ENCODE assay signal across 8 mouse cellular contexts in genomic region chr9:21988421-21989101, GRCm38 (mm10). TPM values are rescaled to one million over a fixed set of nuclear protein-coding genes. Genes with fewer than 3 reads are reported as not detected.
A peak's percentile ranks its signal among the peaks of the same experiment; 100 is the strongest.
DNase-seq lines count a peak whose midpoint lies in the region; ATAC-seq lines count a peak whose summit lies in the region.

No protein-coding gene starts in this region.

- H3K9me3 ChIP-seq in embryonic facial prominence, embryonic 14.5 days (ENCODE audit: control insufficient read depth, low read length): no peaks in the 10 kb centered on the region
- H3K9me3 ChIP-seq in stomach, embryonic 14.5 days (ENCODE audit: control insufficient read depth, low read depth, low read length): no peaks in the 10 kb centered on the region

- H3K9ac ChIP-seq in embryonic facial prominence, embryonic 14.5 days (ENCODE audit: low read depth, low read length): peak overlapping the region; percentile 52
- H3K9ac ChIP-seq in stomach, embryonic 14.5 days (replicated peaks; ENCODE audit: low read depth, low read length): peak overlapping the region; percentile 14; the same call in 1 of the 2 replicates

- peak overlapping the region; percentile 56 for H3K4me2 ChIP-seq in embryonic facial prominence, embryonic 14.5 days (ENCODE audit: low read depth, low read length)
- H3K4me2 ChIP-seq in stomach, embryonic 14.5 days (replicated peaks; ENCODE audit: low read depth, low read length): peak overlapping the region; percentile 72

- 0 out of 2 replicates have a peak, but pooled peaks cover 14% of the 10 kb centered on the region for H3K4me1 ChIP-seq in embryonic facial prominence, embryonic 14.5 days (ENCODE audit: control insufficient read depth, insufficient read depth, low read length)
- H3K4me1 ChIP-seq in stomach, embryonic 14.5 days (ENCODE audit: control insufficient read depth, insufficient read depth, low read length): peaks cover 12% of the 10 kb centered on the region; the same call in 1 of the 2 replicates

- peak overlapping the region; percentile 39 for H3K4me3 ChIP-seq in embryonic facial prominence, embryonic 14.5 days (ENCODE audit: low read depth, low read length)
- H3K4me3 ChIP-seq in stomach, embryonic 14.5 days (ENCODE audit: low read depth, low read length): peak overlapping the region; percentile 45

- no peaks in the 10 kb centered on the region for H3K36me3 ChIP-seq in embryonic facial prominence, embryonic 14.5 days (ENCODE audit: control insufficient read depth, insufficient read depth, low read length)
- H3K36me3 ChIP-seq in stomach, embryonic 14.5 days (ENCODE audit: control insufficient read depth, insufficient read depth, low read length): no peaks in the 10 kb centered on the region

- WGBS in embryonic facial prominence, embryonic 14.5 days: under 1% methylated on average over 31 of the region's 32 CpGs
- under 1% methylated on average over 32 of the region's 32 CpGs for WGBS in stomach, embryonic 14.5 days

- no peak for DNase-seq in frontal cortex, postnatal 36 days (ENCODE audit: low spot score in 2 of 2)
- DNase-seq in R1 (ENCODE audit: low read depth, low spot score): peak; percentile 24
- no peak for DNase-seq in embryonic facial prominence, embryonic 14.5 days (ENCODE audit: low spot score)
- DNase-seq in kidney, adult 8-10 months: peak; percentile 77 to 86
- DNase-seq in lung, postnatal 10 days: peak; percentile 41
- no peak for DNase-seq in layer of hippocampus, postnatal 36 days

- peaks cover 78% of the 10 kb centered on the region for H3K27me3 ChIP-seq in embryonic facial prominence, embryonic 14.5 days (replicated peaks; ENCODE audit: control insufficient read depth, insufficient read depth, low read length)
- H3K27me3 ChIP-seq in stomach, embryonic 14.5 days (ENCODE audit: control insufficient read depth, insufficient read depth, low read length): peaks cover 44% of the 10 kb centered on the region

- peak; percentile 73 for ATAC-seq in frontal cortex, adult (ENCODE audit: low TSS enrichment)
- ATAC-seq in embryonic facial prominence, embryonic 14.5 days (ENCODE audit: low read depth): peak; percentile 56
- peak; percentile 54 for ATAC-seq in stomach, embryonic 14.5 days (ENCODE audit: insufficient number of reproducible peaks, insufficient read depth, low FRiP score, low read depth)

- H3K27ac ChIP-seq in embryonic facial prominence, embryonic 14.5 days (replicated peaks; ENCODE audit: low read depth, low read length): no peak overlapping the region
- no peak overlapping the region for H3K27ac ChIP-seq in stomach, embryonic 14.5 days (ENCODE audit: low read length)

RNA-seq across cellular contexts. Expression of gene Rgl3, which starts 0.7 kb away (rescaled TPM):
- 1.3 and 1.7 TPM in 2 replicates for polyA plus RNA-seq in embryonic facial prominence, embryonic 14.5 days (2014; fragmentation: Nextera tagmentation; extraction: Ambion mirVana)
- 4.9 and 5.5 TPM in 2 replicates for polyA plus RNA-seq in stomach, embryonic 14.5 days (2014; fragmentation: Nextera tagmentation; extraction: Ambion mirVana)
- total RNA-seq in layer of hippocampus, postnatal 36 days (2021): 1 to 10 TPM; 1.7 to 1.9 TPM

RNA-seq across cellular contexts. Expression of gene Ccdc151, which starts 13.9 kb away (rescaled TPM):
- 2.3 and 4.8 TPM in 2 replicates for polyA plus RNA-seq in embryonic facial prominence, embryonic 14.5 days (2014; fragmentation: Nextera tagmentation; extraction: Ambion mirVana)
- 0.63 and 0.72 TPM in 2 replicates for polyA plus RNA-seq in stomach, embryonic 14.5 days (2014; fragmentation: Nextera tagmentation; extraction: Ambion mirVana)
- total RNA-seq in layer of hippocampus, postnatal 36 days (2021): 1 to 10 TPM; 9.5 to 9.9 TPM

RNA-seq across cellular contexts. Expression of gene Prkcsh, which starts 14.0 kb away (rescaled TPM):
- polyA plus RNA-seq in embryonic facial prominence, embryonic 14.5 days (2014; fragmentation: Nextera tagmentation; extraction: Ambion mirVana): 86.6 and 95.2 TPM in 2 replicates
- polyA plus RNA-seq in stomach, embryonic 14.5 days (2014; fragmentation: Nextera tagmentation; extraction: Ambion mirVana): 82.8 and 91.0 TPM in 2 replicates
- total RNA-seq in layer of hippocampus, postnatal 36 days (2021): 100 to 1,000 TPM; 110 to 114 TPM

RNA-seq across cellular contexts. Expression of gene Epor, which starts 25.3 kb away (rescaled TPM):
- 4.4 and 4.7 TPM in 2 replicates for polyA plus RNA-seq in embryonic facial prominence, embryonic 14.5 days (2014; fragmentation: Nextera tagmentation; extraction: Ambion mirVana)
- polyA plus RNA-seq in stomach, embryonic 14.5 days (2014; fragmentation: Nextera tagmentation; extraction: Ambion mirVana): 6.4 and 6.7 TPM in 2 replicates
- total RNA-seq in layer of hippocampus, postnatal 36 days (2021): 10 to 100 TPM in 1 of 2 experiments, 1 to 10 TPM in 1; 9.1 to 10.6 TPM

RNA-seq across cellular contexts. Expression of gene Swsap1, which starts 33.0 kb away (rescaled TPM):
- 9.5 and 10.1 TPM in 2 replicates for polyA plus RNA-seq in embryonic facial prominence, embryonic 14.5 days (2014; fragmentation: Nextera tagmentation; extraction: Ambion mirVana)
- 8.9 and 10.4 TPM in 2 replicates for polyA plus RNA-seq in stomach, embryonic 14.5 days (2014; fragmentation: Nextera tagmentation; extraction: Ambion mirVana)
- total RNA-seq in layer of hippocampus, postnatal 36 days (2021): 10 to 100 TPM; 14.7 to 15.9 TPM

Comparison
In these comparisons a context has a peak if more than half of its experiments do, and no peak if none do; other contexts are left out.
1. DNase-seq: peak in R1 (single experiment), kidney, adult 8-10 months (2 of 2) and lung, postnatal 10 days (single experiment); none in frontal cortex, postnatal 36 days (0 of 2), embryonic facial prominence, embryonic 14.5 days (single experiment) and layer of hippocampus, postnatal 36 days (0 of 2).
2. Peak in every context shown above with its lines, with median percentiles within 50 percentile points of each other: ATAC-seq.